Mouse (Mus musculus): ENCODE measurements at regions not wholly inside any gene's neighbourhood (a gene's known extent, or its start where the extent isn't known, plus 50 kb on each side); places are given as distances from the start of the nearest gene placed in this dataset.
"Not testable (repeated sequence)": the region's sequence is repeated elsewhere in the genome, so short reads cannot be mapped to it uniquely, and the experiment has no call there.

DNA sequence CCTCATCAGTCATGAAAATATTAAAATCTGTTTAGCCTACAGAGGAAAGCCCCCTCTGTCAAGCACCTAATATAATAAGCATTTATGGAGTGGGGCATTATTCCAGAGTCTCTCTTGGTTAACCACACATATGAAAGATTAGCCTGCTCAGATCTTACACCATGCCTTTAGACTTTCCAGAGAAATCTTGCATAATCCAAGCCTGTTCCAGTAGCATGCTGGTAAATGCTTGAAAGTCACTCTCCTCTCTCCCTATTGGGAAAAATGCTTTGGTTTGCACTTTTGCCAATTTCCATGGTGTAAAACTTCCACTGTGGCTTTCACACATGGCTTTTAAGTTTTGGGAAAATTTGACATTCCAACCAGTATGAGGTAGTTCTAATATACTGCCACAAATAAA, 192.1 kb upstream of the Tmc3 start:
- DNase-seq (ENCODE audit: low spot score in 2 of 2): no peak

DNA sequence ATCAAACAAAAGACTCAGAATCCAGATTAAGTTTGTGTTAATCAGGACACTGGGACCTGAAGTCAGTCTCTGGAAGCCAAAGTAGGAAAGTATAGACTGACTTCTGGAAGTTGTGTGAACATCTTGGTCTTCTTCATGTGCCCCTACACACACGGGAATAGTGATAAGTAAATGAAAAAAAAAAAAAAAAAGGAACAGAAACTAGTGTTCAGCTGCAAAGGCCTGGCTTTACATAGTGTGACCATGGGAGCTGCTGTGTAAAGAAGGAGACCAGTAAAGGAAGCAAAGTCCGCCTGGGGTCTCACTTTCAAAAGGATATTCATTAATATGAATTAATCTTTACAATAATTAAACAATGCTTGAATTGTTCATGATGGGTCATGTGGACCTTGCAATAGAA, 190.6 kb upstream of the Tmc3 start:
- DNase-seq (ENCODE audit: low spot score in 2 of 2): no peak

DNA sequence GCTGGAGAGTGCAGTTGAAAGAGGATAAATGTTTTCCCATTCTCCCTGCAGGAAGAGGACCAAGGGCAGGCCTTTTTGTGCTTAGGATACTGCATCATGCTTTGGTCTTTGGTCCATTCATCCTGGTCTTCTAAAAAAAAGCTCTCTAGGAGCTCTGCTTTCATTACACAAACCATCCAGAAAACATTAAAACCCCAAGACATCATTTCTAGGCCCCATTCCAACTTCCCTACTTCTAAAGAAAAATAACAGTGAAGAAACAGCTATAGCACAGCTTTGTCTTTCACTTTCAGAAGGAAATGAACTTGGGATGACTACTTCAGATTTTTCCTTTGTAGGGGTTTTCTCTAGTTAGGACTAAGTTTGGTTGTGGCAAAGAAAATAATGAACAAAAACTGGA, 185.1 kb upstream of the Tmc3 start:
- no peak for DNase-seq (ENCODE audit: low spot score in 2 of 2)

DNA sequence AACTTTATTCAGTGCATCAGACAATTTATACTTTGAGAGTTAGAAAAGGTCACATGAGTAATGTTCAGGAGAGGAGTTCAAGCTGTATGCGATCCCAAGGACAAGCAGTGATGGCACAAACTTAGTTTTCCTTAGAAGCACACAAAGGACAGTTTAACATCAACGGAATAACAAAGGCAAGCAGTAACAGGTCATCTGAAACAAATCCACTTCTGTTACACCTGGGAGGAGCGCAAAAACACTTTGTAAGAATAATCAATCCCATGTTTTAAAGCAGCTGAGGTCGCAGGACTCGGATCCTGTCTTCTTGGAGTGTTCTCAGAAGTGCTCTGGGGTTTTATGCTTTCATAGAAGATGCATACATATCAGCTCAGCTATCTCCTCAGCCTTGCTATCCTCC, 183.7 kb upstream of the Tmc3 start:
- no peak for DNase-seq (ENCODE audit: low spot score in 2 of 2)

DNA sequence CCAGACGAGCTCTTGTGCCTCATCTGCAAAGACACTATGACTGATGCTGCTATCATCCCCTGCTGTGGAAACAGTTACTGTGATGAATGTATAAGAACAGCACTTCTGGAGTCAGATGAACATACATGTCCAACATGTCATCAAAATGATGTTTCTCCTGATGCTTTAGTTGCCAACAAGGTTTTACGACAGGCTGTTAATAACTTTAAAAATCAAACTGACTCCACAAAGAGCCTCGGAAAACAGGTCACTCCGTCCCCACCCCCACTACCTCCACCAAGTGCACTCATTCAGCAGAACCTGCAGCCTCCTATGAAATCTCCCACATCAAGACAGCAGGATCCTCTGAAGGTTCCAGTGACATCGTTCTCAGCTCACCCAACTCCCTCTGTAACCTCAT, 172.0 kb upstream of the Tmc3 start:
- peak in 1 of 2 experiments; percentile 25 for DNase-seq (ENCODE audit: low spot score in 2 of 2)

DNA sequence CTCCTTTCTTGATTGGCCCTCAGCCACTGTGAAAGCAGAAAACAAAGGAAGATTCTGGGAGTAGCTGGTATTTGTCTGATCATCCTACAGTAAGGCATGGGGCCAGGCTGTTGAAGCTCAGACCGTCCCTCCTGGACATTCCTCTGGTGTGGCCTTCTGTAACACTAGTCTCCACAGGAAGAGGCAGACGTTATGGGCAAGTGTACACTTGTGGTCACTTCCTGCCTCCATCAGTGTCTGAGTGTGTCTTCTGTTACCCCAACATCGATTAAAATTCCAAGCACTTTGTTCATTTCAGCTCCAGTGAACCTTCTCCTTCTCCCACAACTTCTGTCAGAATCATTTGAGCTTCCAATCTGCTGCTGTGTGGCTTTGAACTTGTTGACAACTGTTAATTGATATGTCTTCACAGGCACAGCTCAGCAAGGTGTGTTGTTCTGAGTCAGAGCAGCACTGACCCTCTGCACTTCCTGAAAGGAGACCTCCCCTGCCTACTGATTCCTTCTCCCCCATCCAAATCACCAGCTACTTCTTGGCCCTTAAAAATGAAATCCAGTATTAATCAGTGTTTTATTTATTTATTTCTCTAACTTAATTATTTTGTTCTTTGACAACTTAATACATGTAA, 154.7 kb upstream of the Tmc3 start:
- DNase-seq (ENCODE audit: low spot score in 2 of 2): no peak

DNA sequence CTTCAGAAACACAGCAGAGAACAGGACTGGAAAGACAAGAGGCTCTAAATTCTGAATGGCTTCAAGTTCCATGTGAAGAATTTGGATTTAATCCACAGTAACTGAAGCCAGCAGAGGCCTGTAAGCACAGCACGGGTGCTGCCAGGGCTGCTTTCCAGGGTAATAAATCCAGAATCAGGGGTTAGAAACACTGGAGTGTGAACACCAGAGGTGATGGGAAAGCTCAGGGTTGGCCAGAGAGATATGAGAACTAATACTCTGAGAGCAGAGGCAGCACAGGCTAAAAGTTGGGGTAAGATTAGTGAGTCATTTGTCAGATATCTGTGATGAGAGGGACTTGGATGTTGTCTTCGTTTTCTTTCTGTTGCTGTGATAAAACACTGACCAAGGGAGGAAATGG, 153.6 kb upstream of the Tmc3 start:
- no peak for DNase-seq (ENCODE audit: low spot score in 2 of 2)

DNA sequence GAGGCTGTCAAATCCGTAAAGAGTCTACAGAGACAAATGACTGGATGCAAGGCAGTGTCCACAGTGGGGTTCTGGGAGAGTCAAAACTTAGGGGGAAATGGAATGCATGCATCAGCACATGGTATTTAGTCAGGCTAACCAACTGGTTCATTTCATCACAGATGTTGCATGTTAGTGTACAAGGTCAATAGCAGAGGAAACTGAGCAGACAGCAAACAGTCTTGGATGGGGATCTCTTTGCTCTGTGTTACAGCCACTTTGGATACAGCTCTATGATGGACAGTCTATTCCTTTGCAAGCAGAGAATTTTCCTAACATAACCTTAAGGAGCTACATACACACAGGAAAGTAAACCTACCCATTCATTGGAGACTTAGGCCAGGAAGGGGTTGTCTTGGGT, 151.9 kb upstream of the Tmc3 start:
- no peak for DNase-seq (ENCODE audit: low spot score in 2 of 2)

DNA sequence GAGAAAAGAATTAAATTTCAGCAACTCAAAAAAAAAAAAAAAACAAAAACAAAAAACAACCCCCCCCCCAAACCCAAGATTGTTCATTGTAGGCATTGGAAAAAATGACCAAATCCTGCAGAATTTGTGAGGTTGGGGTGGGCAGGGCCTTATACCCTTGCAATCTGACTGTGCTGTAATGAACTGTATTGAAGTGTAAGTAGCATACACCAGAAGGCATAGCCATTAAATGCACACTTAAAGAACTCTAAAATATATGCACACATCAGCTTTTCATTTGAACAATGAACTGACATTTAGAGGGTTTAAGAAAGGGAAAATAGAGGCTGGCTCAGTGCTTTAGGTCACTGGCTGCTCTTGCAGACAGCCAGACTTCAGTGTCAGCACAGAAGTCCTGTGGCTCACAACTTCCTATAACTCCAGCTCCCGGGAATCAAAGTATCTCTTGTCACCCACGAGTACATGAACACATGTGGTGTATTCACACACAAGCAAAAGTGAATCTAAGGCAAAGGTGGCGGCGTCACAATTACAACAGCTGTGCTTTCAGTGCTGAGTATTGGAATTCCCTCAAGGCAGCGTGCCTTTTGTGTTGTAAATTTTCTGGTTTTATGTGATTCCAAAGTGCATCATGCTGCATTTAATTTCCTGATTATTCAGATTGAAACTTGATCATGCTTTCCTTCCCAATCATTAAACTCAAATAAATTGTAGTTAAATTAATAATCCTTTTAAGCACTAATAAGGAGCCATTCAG, 150.6 kb upstream of the Tmc3 start:
- DNase-seq (ENCODE audit: low spot score in 2 of 2): no peak

DNA sequence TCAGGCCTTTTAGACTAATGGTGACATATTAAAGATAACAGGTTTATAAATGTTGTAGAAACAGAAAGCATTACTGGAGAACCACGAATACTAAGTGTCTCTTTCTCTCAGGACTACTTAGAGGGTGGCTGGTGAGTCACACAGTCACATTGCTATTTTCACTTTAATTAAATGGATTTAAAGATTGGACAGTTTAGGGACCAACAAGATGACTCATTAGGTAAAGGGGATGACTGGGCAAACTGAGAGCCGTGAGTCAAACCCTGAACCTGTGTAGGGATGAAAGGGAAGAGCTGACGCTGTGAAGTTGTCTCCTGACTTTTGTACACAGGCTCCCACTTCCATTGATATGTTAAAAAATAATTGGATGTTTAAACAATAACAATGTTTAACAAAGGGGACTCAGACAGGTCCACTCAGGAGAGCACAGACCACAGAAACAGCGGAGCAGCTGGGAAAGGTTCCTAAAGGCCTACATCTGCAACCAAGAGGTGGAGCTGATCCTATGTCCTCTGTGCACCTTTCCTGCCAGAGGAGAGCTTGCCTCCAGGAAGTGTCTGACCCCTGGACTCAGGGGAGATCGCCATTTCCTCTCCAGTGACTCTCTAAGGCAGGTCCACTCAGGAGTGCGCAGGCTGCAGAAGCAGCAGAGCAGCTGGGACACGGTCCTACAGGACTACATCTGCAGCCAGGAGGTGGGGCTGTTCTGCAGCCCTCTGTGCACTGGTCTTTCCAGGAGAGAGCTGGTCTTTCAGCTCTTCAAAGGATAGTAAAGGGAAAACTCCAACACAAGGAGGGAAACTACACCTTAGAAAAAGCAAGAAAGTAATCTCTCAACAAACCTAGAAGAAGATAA, 146.0 kb upstream of the Tmc3 start:
- no peak for DNase-seq (ENCODE audit: low spot score in 2 of 2)

DNA sequence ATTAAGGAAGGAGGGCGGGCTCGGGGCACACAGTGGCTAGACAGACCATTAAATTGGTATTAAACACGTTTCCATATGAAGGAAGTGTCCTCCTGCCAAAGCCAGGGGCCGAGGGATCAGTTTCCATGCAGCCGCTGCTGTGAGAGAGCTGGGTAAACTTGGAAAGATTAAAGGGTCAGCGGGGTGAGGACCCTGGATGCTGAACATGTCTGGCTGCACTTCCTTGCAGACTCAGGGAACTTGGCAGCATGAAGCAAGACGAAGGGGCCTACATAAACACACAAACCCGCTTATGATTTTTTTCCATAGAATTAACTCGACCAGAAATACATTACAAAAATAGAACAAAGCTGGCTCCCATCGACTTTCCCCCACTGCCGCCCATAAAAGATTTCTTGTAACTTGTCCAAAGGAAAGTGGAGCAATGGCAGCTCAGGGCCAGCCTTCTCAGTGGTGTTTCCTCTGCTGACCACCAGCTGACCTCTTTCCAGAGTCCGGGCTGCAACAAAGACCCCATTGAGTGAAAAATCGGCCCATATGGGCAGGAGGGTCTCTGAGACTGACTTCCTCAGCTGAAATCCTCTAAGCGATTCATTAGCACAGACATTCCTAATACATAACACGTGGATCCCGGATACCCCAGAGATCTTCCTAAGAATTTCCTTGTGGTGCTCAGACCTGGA, 141.0 kb upstream of the Tmc3 start:
- no peak for DNase-seq (ENCODE audit: low spot score in 2 of 2)

DNA sequence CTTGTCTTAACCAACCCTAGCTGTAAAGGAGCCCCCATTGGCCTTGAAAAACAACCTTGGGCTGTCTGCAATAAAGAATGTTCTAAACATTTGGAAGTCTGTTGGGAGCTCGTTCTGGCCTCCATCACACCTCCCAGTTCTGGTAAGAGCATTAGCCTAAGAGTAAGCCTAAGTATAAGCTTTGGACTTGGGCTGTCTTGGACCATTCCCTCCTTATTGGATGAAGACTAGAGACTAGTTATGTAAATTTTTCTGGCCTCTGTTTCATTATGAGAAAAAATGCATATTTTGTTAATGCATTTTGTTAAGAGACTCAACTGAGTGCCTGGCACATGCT, 140.5 kb upstream of the Tmc3 start:
- DNase-seq (ENCODE audit: low spot score in 2 of 2): no peak

DNA sequence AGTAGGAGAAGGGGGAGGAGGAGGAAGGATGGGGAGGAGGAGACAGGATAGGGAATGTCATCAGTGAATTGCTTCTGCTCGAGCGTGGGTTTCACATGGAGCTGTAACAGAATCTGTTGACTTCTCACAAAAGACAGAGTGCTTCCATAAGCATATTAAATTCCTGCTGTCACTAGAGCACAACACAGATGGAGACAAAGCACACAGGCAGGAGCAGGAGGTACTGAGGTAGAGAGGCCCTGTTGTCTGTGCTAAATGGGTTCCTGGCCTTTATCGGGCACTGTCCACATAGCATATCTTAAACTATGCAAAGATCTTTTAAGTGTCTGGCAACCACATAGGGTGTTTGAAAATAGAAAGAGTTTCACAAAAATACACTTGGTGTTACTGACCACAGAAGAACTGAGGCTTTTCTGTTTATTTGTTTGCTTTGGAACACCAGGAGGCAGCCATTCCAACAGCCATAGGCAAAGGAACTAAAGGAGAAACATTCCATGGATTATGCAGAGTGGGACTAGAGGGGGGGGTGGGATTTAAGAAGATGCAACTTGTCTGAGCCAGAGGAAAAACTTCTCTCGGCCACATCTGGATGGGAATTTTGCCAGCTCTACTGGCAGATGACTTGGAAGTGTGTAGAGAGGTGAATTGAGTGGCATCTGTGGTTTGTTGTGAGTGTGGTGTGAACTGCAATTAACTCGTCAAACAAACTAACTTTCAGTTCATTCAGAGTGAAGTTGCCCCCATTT, 139.4 kb upstream of the Tmc3 start:
- no peak for DNase-seq (ENCODE audit: low spot score in 2 of 2)

DNA sequence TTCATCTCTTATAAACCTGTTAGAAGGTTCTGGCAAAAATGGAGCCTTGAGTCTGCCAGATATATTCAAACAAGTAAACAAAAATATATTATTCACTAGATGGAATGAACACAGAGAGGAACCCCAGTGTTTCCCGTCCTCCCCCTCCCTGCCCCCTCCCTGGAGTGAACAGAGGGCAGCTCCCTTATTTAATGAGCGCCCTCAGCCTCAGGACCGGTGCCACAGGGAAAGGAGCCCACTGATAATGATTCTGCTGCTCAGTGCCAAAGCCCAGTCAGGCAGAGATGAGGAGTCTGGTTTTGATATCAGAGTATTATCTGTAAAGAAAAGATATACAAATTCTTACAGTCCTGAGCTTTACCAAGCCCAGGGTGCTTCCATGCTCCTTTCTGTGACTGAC, 134.4 kb upstream of the Tmc3 start:
- no peak for DNase-seq (ENCODE audit: low spot score in 2 of 2)

DNA sequence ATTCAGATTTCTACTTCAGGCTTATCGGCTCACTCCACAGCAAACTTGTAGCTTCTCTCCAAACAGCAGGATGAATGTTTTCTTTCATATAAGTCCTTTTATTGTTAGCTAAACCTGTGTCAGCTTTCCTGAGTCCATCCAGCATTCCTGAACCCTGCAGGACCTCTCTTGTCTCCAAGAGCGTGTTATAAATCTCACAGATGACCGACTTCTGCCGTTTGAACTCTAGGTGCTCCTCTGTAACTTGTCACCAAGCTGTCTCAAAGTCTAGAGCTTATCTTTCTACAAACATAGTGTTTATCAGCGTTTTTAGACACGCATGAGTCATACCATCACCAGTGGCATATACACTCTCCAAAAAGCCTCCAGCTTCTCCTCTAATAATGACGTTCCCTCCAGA, 132.4 kb upstream of the Tmc3 start:
- no peak for DNase-seq (ENCODE audit: low spot score in 2 of 2)

DNA sequence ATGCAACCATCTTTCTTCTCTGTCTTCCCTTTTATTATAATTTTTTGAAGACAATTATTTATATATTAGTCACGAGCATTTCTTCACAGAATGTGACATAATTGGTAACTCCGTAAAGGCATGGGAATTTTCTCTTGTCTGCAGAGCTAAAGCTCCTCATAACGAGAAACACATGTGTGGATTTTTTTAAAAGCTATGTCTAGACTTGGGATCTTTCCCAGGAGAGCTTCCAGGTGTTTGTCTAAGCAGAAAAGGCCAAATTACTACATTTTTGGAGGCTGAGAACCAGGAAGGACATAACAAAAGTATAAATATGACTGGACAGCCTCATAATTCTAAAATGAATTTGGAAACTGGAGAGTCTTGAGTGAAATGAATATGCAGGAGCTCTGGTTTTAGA, 125.2 kb upstream of the Tmc3 start:
- DNase-seq (ENCODE audit: low spot score in 2 of 2): no peak

DNA sequence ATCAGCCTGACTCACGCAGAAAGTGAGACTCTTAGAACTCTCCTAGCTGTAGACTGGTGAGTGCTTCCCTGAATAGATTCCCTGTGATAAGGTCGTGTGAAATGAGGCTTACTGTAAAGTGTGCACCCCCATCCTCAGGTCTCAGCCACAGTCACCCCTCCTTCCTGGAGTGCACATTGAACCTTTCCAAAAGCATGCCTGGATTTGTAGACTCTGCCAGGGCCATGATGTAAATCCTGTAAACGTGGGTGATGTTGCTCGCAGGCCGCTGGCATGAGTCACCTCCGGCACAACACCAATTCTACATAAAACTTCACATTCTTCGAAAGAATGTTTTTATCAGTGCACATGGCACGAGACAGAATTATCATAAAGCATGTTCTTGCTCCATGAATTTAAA, 117.7 kb upstream of the Tmc3 start:
- DNase-seq (ENCODE audit: low spot score in 2 of 2): no peak

DNA sequence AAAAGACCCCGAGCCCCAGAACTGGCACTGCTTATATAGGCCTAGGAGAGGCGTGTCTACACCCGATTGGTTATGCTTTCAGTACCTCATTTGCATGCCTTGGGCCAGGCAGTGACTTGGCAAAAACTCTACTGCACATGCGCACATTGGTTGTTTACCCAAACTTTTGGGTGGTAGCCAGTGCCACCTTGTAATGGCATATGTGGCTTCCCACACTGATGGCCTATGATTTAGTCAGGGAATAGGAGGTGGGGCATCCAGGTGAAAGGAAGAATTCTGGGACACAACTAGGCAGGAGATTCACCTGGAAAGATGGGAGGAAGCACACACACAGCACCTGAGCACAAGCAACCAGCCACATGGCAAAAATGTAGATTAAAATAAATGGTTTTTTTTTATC, 114.9 kb upstream of the Tmc3 start:
- DNase-seq (ENCODE audit: low spot score in 2 of 2): not testable (repeated sequence)

DNA sequence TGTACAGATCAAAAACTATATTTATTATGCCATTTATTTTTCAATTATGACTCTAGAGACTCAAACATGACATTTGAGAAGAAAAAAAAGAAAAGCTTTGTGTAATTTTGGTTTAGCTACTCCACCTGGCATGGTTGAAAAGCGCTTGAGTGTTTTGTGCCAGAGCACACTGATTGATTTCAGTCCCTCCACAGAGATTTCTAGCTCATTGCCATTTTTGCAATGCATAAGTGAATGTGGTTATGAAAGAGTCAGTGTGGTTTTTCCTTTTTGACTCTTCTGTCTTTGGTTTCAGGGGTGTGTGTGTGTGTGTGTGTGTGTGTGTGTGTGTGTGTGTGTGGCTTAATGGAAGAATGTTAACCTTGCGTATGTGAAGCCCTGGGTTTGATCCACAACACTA, 113.6 kb upstream of the Tmc3 start:
- no peak for DNase-seq (ENCODE audit: low spot score in 2 of 2)

DNA sequence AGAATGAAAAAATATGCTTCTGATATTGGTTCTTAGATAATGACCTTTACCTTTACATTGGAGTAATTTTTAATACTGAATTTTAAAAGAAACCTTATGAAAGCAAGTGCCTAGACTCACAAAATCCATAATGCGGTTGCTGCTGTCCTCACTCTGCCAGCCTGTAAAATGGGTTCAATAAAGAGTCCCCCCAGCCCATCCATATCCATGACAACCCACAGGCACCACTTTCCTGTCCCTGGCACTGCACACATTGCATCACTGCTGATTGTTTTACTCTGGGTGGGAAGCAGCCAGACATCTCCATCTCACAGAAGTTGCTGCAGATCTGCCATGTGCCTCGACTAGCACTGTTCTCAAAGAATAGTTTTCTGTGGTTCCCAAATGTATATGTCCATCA, 110.3 kb upstream of the Tmc3 start:
- no peak for DNase-seq (ENCODE audit: low spot score in 2 of 2)

DNA sequence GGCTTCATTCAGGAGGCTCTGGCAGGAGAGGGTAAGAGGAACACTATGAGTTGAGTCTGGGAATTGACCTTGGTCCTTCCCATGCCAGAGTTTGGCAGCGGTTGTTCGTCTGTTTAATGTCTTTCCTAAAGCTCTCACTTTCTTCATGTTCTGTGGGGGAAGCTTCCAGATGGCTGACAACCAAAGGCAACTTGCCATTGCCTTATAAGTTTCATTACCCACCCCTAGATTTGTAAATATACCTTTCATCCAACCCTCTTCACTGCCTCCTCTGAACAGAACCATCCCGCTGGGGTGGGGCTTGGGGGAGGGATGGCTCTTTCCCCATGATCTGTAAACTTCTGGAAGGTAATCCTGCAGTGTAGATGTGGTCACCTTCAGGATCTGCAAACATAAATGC, 109.7 kb upstream of the Tmc3 start:
- DNase-seq (ENCODE audit: low spot score in 2 of 2): no peak

All from cerebellum, postnatal 4 days (tissue).